Mouse (Mus musculus) stomach, postnatal 0 days (tissue): ENCODE results near the gene Map3k12. TPM values are rescaled to one million over a fixed set of nuclear protein-coding genes. Genes with fewer than 3 reads are reported as not detected.
A peak's percentile ranks its signal among the peaks of the same experiment; 100 is the strongest.

Experiments used
- ATAC-seq: fragments of 200-750 bp; cut with Nextera tagmentation; 2 replicates; pipeline ENCODE4 v1.8.0; 2017; ENCODE audit not compliant: low FRiP score, low TSS enrichment
- DNase-seq: peaks from one replicate; pipeline ENCODE4 v3.0.0-alpha.2; 2016; ENCODE audit warnings: low spot score
- H3K27ac ChIP-seq: fragments of 300-500 bp; sonication (generic); replicated peaks from 2 replicates; pipeline ENCODE4 v1.5.1; 2014; ENCODE audit warnings: mild to moderate bottlenecking, control low read depth
- H3K27me3 ChIP-seq: fragments of 300-500 bp; sonication (generic); 2 replicates; pipeline ENCODE4 v1.6.1; 2014; ENCODE audit warnings: low read length; ENCODE audit not compliant: control insufficient read depth, insufficient read depth
- H3K36me3 ChIP-seq: fragments of 300-500 bp; sonication (generic); 2 replicates; pipeline ENCODE4 v1.6.1; 2014; ENCODE audit warnings: low read length, mixed read lengths; ENCODE audit not compliant: control insufficient read depth, insufficient read depth
- H3K4me1 ChIP-seq: fragments of 300-500 bp; sonication (generic); replicated peaks from 2 replicates; pipeline ENCODE4 v1.6.1; 2014; ENCODE audit warnings: antibody characterized with exemption; ENCODE audit not compliant: control insufficient read depth, insufficient read depth
- H3K4me2 ChIP-seq: fragments of 300-500 bp; sonication (generic); replicated peaks from 2 replicates; pipeline ENCODE4 v1.6.1; 2014; ENCODE audit warnings: low read depth, mild to moderate bottlenecking, control low read depth, moderate library complexity
- H3K4me3 ChIP-seq: fragments of 300-500 bp; sonication (generic); 2 replicates; pipeline ENCODE4 v1.5.1; 2014; ENCODE audit warnings: low read depth, low read length, control low read depth
- H3K9ac ChIP-seq: fragments of 300-500 bp; sonication (generic); 2 replicates; pipeline ENCODE4 v1.6.1; 2014; ENCODE audit warnings: mild to moderate bottlenecking, low read length, control low read depth, mixed read lengths
- H3K9me3 ChIP-seq: fragments of 300-500 bp; sonication (generic); 2 replicates; pipeline ENCODE4 v1.6.1; 2016; ENCODE audit warnings: low read length; ENCODE audit not compliant: control insufficient read depth
- CTCF ChIP-seq: IDR thresholded peaks from 2 replicates; pipeline ENCODE4 v1.5.1; 2016; ENCODE audit warnings: antibody characterized with exemption, low read depth, mild to moderate bottlenecking, moderate library complexity
- EP300 ChIP-seq: optimal IDR thresholded peaks from 2 replicates; pipeline ENCODE3; 2016; ENCODE audit warnings: antibody characterized with exemption
- WGBS: fragments of 180-500 bp; shearing (Covaris S2); extraction: QIAGEN DNeasy Blood & Tissue Kit; methylation state at CpG from one replicate; pipeline ENCODE4 v1.1.7; 2014; 5-methylcytosine and 5-hydroxymethylcytosine counted together
- polyA plus RNA-seq: library from polyadenylated mRNA; unstranded; fragments of >200 nt; fragmentation: Nextera tagmentation; extraction: Ambion mirVana; gene quantifications from 2 replicates; pipeline ENCODE4 v1.2.1, GENCODE M21; 2015

The Map3k12 gene
- polyA plus RNA-seq, 1 experiment from 2014 or later: 3.9 TPM

DNA sequence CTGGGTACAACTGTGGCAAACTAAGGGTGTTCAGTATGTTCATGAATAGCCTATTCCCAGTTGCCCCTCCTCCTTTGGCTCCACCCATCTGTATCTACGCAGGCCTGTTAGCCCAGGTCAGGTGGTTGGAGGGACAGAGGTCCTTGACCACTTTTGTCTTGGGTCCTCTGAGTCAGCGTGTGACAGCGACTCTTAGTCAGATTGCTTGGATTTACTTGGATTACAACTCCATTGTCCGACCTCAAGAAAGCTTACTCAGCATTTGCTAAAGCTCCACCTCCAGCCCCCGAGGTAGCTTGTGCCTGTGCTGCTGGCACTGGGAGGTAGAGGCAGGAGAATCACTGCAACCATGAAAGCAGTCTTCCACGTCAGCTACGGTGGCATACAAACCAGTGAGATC, 65.9 kb downstream of the Map3k12 start:
- Histone ChIP-seq H3K4me2 (no peak overlapping the region), H3K27me3 (no peaks in the 10 kb centered on the region), H3K9ac (no peak overlapping the region), H3K27ac (0 out of 2 replicates have a peak overlapping the region, but pooled peaks have one; percentile 30), H3K9me3 (no peaks in the 10 kb centered on the region), H3K36me3 (no peaks in the 10 kb centered on the region), H3K4me1 (no peaks in the 10 kb centered on the region), H3K4me3 (no peak overlapping the region)
- DNase-seq: peak; percentile 74
- TF ChIP-seq EP300 (no peak), CTCF (no peak)
- ATAC-seq: peak; percentile 83
- 25% methylated on average over 7 of the region's 7 CpGs for WGBS

DNA sequence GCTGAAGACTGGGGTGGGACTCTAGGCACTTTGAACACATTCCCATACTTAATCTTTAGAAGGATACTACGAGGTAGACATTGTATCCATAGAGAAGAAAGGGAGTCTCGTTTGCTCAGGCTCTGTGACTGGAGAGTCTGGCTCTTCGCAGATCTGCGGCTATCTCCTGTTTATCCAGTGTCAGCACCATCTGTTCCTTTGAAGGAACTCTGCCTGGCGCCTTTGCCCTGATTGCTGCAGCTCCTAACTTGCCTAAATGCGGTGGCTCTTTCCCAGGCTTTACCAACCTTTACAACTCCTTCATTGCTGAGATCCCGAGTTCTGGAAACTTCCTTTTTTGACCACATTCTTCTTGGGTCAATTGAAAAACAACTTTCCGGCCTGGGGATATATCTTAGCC, 67.5 kb downstream of the Map3k12 start:
- H3K9ac ChIP-seq: no peak overlapping the region
- TF ChIP-seq CTCF (no peak), EP300 (no peak)
- H3K9me3 ChIP-seq: no peaks in the 10 kb centered on the region
- H3K36me3 ChIP-seq: no peaks in the 10 kb centered on the region
- no peak overlapping the region for H3K27ac ChIP-seq
- H3K27me3 ChIP-seq: no peaks in the 10 kb centered on the region
- no peak overlapping the region for H3K4me2 ChIP-seq
- no peak overlapping the region for H3K4me3 ChIP-seq
- ATAC-seq: no peak
- no peak for DNase-seq
- no peaks in the 10 kb centered on the region for H3K4me1 ChIP-seq
- WGBS: 52% methylated on average over 8 of the region's 8 CpGs

Other genes with a start within 250 kb of the Map3k12 start
- gene Gm9918, start 246.5 kb downstream of the Map3k12 start, polyA plus RNA-seq: 0.10 and 0.12 TPM in 2 replicates
- 81.6 and 83.6 TPM in 2 replicates for gene Mfsd5, start 237.6 kb downstream of the Map3k12 start, polyA plus RNA-seq
- gene Espl1, start 220.8 kb downstream of the Map3k12 start, polyA plus RNA-seq: 2.2 and 4.0 TPM in 2 replicates
- 321 and 336 TPM in 2 replicates for gene Pfdn5, start 190.9 kb downstream of the Map3k12 start, polyA plus RNA-seq
- gene Myg1, start 185.4 kb downstream of the Map3k12 start, polyA plus RNA-seq: 39.7 and 44.8 TPM in 2 replicates
- gene Aaas, start 166.3 kb downstream of the Map3k12 start, polyA plus RNA-seq: 21.1 and 21.7 TPM in 2 replicates
- gene Sp7, start 149.9 kb downstream of the Map3k12 start, polyA plus RNA-seq: 0.40 and 0.41 TPM in 2 replicates
- 4.4 and 4.7 TPM in 2 replicates for gene Sp1, start 110.9 kb downstream of the Map3k12 start, polyA plus RNA-seq
- 0.42 and 0.80 TPM in 2 replicates for gene Amhr2, start 71.7 kb downstream of the Map3k12 start, polyA plus RNA-seq
- 339 and 365 TPM in 2 replicates for gene Prr13, start 58.0 kb downstream of the Map3k12 start, polyA plus RNA-seq
- 90.7 and 96.2 TPM in 2 replicates for gene Pcbp2, start 46.5 kb downstream of the Map3k12 start, polyA plus RNA-seq
- not detected in 2 replicates for gene Gm10337, start 13.3 kb downstream of the Map3k12 start, polyA plus RNA-seq
- 41.7 and 44.3 TPM in 2 replicates for gene Tarbp2, start 1.1 kb upstream of the Map3k12 start, polyA plus RNA-seq
- gene Npff, start 7.9 kb upstream of the Map3k12 start, polyA plus RNA-seq: 1.1 and 1.3 TPM in 2 replicates
- not detected in 2 replicates for gene Gm28047, start 108.0 kb upstream of the Map3k12 start, polyA plus RNA-seq
- gene Atf7, start 108.4 kb upstream of the Map3k12 start, polyA plus RNA-seq: 17.0 and 17.3 TPM in 2 replicates
- 66.6 and 71.4 TPM in 2 replicates for gene Atp5g2, start 155.3 kb upstream of the Map3k12 start, polyA plus RNA-seq
- 25.5 and 27.6 TPM in 2 replicates for gene Calcoco1, start 205.1 kb upstream of the Map3k12 start, polyA plus RNA-seq